Mouse (Mus musculus) brain, embryonic 18.5 days (tissue): ENCODE results near the gene Kcnma1.

ENCODE experiments used
- DNase-seq: peaks from one replicate; pipeline ENCODE4 v3.0.0-alpha.2; 2012; ENCODE audit warnings: low read depth, low spot score

Kcnma1 gene

DNA sequence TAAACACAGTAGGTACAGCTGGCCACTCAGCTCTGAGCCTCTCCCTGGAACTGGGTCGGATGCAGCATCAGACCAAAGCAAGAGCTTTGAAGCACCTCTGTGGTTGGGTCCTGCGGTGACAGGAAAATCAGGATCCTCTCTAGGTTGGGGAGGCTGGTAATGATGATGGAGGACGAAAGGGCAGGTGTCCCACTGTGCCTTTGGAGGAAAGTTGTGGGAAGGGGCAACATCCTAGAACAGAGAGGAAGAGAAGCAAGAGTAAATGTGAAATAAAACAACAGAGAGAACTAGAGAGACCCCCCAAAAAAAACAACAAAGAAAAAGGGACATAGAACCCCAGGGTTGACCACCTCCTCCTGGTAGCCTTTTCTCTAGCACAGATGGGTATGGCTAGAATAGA is at the start of gene Kcnma1:
Gene Kcnma1 (minus strand): TSS at position 101 of the 400 bp plus-strand sequence.
- no peak for DNase-seq

DNA sequence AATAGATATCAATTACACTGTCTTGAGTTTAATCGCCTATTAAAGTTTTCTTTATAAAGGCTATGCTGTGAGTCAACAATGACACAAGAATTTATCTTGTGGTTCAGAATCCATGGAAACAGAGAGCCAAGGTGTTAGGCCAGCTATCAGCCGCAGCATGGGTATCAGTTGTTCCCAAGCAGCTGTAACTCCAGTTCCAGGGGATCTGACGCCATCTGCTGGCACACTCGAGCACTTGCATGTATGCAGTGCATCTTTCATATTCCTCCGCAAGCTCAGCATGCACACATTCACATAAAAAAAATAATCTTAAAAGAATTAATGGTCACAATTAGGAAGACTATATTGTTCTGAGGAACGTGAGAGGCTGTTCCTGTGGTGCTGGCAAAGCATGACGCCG is 45.5 kb upstream of the Kcnma1 start:
- no peak for DNase-seq

DNA sequence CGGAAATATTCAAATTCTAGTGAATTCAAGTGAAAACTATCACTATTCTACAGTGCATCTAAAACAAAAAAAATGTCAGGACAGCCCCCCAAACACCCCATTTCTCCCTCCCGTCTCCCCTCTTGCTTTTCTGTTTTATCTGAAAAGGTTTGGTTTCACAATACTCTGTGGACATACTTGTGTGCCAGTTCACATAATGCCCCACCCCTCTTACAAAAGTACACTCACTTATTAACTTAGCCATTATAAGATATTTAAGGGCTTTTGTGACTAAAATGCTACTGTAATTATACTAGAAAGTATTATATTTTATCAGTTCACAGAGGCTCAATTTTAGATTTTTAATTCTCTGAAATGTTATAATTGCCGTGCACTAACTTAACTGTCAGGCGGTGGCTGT is 45.0 kb upstream of the Kcnma1 start:
- DNase-seq, result no peak

DNA sequence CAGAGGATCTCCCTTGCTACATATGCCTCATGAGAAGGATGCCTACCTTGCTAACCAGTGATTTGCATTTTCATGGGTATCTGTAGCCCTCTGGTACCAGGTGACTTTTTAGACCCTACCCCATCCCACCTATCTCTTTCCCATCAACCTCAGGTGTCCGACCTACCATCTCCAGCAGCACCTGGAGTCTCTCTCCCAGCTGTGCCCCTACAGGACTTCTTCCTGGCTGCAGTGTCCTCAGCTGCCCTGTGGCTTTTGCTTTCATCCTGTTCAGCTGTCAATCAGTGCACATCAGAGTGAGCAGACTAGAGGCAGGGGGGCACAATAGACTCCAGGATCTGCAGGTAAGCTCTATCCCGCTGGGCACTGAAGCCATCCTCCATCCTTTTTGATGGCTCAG is 37.5 kb upstream of the Kcnma1 start:
- no peak for DNase-seq

DNA sequence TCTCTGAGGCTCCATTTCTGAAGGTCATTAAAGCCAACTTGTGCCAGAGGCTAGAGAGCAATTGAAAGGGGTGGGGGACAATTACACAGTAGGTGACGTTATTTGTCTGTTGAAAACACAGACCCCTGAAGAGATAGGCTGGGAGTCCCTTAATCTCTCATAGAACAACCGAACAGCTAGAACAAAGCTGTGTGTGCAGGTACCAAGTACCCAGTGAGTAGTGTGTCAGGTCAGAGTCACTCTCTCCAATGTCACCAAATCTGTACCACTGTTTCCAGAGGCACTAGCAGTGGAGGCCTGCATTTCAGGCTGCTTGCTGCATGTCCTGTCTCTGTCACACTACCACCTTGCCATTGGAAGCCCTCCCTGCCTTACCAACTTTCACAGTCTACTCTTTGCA is 22.3 kb upstream of the Kcnma1 start:
- DNase-seq, result no peak

DNA sequence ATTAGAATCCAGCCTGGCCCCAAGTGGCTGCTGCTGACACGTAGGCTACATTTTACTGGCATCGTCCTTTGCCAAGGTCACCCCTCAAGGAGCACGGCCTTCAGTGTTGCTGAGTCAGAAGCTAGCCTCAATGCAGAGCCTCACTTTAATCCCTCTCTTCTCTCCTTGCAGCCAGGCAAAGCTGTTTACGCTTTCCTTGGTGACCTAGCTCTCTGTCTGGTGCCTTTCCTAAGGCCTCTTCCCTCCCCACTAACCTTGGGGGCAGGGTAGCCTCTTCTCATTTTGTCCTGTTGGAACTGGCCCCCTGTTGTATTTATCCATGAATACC is 21.9 kb upstream of the Kcnma1 start:
- DNase-seq, result no peak

DNA sequence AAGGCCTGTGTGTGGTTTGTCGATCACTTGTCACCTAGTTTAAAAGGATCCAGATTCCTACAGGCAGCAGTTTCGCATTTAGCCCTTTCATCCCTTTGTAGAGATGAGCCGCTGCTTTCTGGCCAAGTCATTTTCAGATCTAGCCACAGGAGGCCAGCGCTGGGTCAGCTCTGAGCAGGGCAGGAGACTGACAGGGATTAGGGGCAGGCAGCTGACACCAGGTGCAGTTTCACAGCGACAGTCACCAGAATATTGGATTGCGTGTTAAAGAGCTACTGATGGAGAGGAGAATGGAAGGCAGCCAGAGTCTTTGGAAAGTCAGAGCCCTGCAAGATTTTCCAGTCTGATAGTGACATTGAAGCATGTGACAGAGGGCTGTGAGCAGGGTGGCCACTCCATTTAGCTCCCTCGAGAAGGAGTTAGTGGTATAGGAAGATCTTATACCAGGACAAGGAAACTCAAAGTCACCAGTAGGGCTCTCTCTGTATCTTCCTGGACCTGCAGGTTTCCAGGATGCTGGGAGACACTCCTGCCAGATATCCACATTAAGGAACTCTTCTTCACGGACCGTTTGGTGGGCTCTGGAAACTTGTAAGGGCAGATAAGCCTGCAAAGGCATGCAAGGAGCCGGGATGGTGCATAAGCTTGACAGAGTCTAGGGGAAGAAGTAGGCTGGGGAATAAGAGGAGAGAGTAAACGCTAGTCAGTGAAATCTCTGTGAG is 21.4 kb upstream of the Kcnma1 start:
- no peak for DNase-seq

DNA sequence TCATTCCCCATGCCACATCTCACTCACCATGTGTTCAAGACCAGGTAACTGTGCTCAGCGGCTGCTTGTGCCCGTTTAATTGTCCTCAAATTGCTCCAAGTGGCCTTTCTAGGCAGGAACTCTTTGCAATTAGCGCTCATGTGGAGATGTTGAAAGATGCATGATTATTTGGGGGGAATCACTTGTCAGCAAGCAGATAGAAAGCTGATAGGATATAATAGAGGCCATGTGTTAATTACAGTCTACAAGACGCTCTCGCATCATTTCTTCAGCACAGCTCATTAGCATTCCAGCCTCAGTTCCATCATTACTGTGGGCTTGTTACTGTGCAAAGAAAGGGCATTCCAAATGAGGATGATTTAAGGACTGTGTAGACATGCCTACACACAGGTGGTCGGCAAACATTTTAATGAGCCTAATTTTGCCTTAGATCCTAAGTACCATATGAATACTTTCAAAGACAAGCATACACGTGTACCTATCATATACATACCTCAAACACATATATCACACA is 18.6 kb upstream of the Kcnma1 start:
- no peak for DNase-seq

DNA sequence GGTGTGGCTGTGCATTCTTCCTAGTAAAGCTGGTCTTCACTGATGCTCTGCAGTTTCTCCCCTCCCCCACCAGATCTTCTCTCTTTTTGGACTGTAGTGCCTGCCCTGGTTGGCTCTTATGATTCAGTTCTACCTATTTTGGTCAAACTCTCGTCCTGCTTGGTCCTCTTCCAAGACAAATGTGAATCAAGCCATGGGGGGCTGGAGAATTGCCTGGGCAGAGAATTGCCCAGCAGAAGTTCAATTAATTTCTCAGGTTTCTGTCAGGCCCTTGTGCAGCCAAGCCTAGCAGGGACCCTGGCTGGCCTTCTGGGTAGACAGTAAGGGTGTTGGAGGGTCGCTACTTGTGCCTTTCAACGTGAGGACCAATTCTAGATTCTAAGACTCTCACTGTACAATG is 17.9 kb upstream of the Kcnma1 start:
- no peak for DNase-seq

DNA sequence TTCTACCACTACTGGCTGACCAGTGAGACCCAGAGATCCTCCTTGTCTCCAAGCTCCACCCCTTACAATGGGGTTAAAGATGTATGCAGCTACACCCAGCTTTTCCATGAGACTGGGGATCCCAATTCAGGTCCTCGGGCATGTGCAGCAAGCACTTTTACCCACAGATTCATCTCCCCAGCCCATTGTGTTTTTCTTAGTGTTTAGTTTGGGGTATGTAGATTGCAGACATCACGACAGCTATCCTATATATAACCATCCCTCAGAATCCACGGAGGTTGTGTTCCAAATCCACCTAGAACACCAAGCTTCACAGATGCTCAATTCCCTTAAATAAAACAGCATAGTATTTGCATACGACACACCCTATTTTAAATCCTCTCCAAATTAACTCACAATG is 6.4 kb upstream of the Kcnma1 start:
- DNase-seq, result no peak

DNA sequence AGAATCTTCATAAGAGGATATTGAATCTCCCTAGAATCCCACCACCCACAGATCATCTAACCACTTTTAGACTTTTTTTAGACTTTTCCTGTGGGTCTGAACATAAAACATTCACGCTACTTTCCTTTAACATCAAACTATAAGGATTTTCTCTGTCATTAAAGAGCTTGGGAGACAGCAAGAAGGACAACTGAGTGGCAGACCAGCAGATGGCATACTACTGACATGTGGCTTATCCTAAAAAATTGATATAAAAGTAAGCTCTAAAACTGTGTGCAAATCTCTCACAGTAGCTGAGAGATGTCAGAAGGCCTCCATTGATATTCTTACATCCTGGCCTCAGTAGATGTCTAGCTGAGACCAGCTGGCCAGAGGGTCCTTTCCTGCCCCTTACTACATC is 4.3 kb downstream of the Kcnma1 start:
- no peak for DNase-seq

DNA sequence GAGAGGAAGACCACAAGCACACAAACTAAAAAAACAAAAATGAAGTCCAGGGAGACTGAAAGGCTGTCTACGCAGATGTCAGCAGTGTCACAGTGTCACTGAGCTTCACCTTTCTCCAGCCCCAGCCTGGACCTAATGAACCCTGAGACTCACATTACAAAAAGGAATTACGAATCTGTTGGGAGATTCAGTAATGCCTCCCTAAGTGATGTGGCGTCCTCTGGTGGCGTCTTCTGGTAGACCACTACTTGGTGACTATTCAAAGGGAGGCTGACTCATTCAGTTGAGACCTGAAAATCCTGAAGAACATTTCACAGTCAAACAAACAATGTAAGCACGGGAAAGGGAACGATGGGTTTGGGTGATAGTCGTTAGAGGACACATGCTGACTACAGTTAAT is 6.0 kb downstream of the Kcnma1 start:
- DNase-seq, result no peak

DNA sequence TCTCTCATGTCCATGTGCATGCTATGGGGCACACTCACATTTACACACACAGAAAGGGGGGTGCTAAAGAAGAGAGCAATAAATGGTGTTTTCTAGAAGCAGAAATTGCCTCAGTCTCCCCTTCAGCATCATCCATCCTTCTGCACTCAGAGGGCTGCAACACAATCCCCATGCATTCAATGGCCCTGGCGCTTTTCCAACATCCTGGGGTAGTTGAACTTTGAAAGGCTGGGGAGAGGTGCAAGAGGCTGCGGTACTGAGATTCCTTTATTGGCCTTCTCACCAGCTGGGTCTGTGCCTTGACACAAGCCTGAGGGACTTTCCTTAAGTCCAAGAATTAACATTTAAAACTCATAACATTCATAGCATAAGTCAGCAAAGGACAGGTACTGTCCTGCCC is 8.0 kb downstream of the Kcnma1 start:
- no peak for DNase-seq

DNA sequence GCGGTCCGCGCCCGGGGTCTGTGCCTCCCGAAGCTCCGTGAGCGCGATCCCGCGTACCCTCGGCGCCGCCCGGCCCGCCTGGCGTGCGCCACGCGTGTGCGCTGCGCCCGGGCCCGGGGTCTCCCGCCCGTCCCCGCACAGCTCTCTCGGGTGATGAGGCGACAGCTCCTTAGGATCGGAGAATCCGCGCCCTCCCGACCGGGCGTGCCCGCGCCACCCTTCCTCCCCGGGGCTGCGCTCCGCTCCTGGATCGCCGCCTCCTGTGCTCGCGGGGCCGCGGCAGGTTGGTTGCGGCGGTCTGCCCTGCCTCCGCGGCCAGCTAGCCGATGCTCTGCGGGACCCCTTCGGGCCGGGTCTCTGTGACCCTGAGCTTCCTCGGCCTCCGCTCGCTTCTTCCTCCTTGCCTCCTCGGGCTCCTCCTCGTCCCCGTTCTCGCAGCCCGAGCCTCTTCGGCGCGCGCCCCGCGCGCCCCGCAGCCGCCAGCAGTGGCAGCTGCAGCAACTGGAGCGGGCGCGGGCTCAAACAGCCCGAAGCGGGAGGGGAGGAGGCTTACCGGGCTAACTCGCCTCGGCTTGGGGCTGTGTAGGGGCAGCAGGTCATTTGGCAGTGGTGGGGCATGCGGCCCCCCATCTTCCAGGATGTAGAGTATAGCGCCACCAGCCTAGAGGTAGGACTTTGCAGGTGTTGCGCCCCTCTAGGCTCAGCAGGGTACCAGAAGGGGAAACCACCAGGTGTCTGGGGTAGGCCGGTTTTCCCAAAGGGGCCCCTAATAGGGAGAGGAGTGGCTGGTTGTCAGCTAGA is 9.6 kb downstream of the Kcnma1 start:
- no peak for DNase-seq

DNA sequence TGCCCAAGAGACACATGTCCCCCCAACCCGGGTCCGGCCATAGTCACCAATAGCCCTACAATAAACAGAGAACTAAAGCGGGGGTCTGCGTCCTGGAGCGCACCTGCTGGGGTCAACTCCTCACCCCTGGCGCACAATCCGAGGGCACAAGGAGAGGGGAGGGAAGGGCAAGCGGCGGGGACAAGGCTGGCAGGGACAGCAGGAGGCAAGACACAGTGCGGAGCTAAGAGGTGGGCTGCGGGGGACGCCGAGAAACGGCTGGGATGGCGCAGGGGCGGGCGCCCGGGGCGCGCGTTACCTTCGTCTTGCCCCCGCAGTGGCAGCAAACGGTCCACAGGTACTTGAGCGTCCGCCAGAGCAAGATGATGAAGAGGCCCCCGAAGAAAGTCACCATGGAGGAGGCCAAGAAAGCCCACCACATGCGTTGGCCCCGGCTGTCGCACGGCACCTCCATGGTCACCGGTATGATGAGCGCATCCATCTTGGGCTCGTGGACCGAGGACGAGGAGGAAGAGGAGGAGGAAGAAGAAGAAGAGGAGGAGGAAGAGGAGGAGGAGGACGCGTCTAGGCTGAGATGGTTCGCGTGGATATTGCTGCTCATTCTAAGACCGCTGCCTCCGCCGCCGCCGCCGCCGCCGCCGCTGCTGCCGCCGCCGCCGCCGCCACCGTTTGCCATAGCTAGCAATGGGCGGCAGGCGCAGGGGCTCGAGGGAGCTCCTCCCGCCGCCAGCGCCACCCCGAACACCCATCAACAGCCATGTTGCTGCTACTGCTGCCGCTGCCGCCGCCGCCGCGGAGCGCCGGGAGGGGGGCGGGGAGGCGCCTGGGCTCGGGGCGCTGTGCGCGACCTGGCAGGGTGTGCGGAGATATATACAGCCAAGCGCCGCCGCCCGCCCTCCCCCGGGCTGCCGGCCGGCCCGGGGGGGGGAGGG is 10.6 kb downstream of the Kcnma1 start:
- DNase-seq, result no peak

DNA sequence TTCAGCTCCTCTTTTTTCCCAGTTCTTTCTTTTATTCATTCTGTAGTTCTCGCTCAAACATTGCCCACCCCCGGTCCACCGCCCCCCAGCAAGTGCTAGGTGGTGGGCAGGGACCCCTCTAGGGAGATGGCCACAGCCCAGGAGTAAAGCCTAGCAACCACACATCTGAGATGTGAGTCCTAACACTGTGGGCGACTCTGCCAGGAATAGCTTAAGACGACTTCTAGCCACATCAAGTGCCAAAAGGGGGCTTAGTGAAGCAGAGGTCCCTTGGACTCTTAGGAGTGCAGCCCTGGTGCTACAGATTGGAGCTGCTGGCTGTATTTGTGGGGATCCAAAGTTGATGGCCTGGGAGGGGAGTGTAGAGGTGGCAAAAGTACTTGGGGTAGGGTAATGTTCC is 11.6 kb downstream of the Kcnma1 start:
- DNase-seq, result no peak

DNA sequence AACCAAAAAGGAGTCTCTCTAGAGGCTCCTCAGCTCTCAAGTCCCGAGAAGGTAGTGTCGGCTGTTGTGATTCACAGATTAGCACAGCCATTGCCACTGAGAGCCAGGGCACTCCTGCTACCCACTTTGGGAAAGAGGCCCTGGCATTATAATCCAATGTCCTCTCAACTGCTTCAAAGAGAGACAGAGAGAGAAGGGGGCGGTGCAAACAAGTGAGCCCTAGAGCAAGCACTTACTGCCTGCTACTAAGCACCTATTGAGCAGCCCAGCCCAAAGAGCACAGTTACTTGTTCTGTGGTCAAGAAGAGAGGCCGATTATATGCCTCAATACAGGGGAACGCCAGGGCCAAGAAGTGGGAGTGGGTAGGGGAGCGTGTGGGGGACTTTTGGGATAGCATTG is 16.4 kb downstream of the Kcnma1 start:
- no peak for DNase-seq

DNA sequence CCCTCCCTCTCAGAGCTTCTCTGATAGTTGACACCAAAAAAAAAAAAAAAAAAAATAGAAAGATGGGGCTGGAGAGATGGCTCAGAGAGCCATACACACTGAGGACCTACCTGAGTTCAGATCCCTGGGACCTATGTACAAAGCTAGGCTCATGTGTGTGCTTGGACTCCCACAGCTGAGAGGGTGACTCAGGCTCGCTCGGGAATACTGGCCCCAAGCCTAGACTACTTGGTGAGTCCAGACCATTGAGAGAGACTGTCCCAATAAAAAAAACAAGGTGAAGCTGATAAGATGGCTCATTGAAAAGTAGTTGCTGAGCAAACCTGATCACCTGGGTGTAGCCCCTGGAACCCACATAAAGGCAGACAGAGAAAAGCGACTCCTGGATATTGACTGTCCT is 18.5 kb downstream of the Kcnma1 start:
- DNase-seq, result no peak

DNA sequence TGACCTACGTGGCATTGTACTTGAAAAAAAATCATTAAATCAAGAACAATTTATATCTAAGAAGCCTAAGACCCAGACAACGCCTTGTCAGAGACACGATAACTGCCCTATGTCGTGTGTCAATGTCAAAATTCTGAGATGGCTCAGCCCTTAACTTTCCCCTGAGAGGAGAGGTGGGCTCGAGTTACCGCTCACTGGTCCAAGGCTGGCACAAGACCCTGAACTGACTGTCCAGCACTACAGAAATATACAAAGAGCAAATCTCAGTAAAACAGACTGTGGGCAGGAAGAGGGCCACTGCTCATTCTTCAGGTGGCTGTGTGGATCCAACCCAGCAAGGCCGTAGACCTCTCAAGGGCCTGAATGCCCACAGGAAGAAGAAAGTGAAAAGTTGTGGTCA is 23.4 kb downstream of the Kcnma1 start:
- no peak for DNase-seq

DNA sequence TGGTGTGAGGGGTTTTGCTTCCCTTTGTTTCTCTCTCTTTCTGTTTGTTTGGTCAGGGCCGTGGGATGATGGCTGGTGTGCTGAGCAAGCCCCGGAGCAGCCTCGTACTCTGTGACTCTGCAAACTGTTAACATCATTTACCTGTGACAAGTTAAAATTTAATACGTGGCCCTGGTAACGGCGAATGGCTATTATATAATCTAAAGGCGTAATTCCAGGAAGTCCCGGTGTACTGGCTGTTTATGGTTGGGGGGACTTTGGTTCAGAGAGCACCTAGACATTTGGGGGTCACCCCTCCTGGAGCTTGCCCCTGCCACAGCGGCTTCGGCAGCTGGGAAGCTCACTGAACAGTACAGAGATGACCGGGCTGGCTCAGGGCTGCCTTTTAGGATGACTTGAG is 24.6 kb downstream of the Kcnma1 start:
- DNase-seq, result no peak

DNA sequence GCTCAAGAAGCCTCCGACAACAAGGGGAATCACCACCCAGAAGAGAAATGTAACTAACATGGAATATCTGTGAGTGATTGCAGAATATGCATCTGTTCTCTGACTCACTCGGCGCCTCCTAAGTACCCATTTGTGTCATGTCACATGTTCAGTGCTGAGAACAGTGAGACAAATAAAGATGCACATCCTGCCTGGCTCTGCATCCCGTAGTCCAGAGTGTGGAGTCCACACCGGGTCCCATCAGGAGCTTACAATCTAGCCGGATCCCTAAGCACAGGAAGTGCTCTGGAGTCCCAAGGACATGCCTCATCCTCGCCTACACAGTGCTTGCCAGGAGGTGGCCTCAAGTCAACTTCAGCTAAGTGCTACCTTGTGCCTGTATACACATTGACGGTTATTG is 32.1 kb downstream of the Kcnma1 start:
- DNase-seq, result no peak

DNA sequence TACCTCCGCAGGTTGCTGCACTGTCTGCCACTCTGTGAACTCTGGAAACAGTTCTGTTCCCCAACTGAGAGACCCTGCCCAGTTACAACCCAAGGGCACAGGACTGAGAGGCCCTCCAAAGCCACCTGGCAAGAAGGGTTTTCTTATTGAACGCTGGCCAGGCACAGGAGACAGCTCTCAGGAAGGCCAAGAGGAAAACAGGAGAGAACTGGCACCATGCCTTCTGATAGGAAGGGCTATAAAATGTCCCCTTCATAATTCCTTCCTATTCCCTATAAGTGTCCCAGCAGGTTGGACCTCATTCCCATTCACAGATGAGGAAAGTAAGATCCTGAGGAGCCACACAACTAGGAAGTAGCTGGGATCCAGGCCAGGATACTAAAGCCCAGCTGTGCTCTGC is 39.6 kb downstream of the Kcnma1 start:
- DNase-seq, result no peak
